Mouse (Mus musculus) cerebellum, postnatal 14 days (tissue): ENCODE results near the gene Zdhhc11.
A peak's percentile ranks its signal among the peaks of the same experiment; 100 is the strongest.
"Not testable (repeated sequence)": the region's sequence is repeated elsewhere in the genome, so short reads cannot be mapped to it uniquely, and the experiment has no call there.

Experiments used
- DNase-seq, 2 experiments: peaks; one replicate each; pipeline ENCODE4 v3.0.0; 2021; ENCODE audit warnings: mixed read lengths in 2 of 2

The Zdhhc11 gene

GRCm38 (mm10) chr13:73963551-73963950 is at the start of gene Zdhhc11:
Zdhhc11 (plus strand) TSS chr13:73963851.
- DNase-seq: no peak

- no peak for DNase-seq
Observed at GRCm38 (mm10) chr13:73932201-73932600, 31.4 kb upstream of the Zdhhc11 start.

- DNase-seq: no peak
Observed at GRCm38 (mm10) chr13:73936938-73937320, 26.7 kb upstream of the Zdhhc11 start.

DNA sequence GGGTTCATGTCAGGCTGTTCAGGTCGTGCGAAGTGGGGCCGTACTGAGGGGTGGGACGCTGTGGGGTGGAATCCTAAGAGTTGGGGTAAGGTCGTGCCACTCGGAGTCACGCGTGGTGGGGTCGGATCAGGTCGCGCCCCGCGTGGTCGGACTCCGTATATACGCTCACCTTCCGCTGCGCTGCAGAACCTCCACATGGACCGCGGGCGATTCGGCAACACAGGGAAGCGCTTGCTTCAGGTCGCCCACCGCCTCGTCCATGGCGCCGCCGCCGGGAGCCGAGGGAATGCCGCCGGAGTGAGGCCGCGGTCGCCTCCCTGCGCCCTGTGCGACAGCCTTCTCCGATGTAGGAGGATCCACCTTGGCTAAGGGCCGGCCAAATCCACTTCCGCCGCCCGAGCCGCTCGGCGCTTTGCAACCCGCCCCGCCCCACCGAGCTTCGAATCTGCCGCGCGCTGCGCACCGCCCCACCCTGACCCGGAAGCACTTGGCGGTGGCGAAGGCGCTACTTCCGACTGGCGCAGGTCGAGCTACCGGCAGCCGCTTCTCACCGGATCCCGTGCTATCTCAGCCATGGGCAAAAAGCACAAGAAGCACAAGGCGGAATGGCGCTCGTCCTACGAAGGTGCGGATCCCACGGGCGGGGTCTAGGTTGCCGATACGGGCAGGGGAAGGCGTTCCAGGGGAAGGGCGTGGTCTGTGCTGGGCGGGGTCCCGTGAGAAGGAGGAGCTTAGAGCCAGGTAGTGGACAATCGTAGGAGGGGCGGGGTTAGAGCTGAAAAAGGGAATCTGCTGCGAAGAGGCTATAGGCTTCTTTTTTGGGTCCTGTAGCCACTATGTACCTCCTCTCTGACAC is 26.1 kb upstream of the Zdhhc11 start, which contains the start of the genes Trip13 and Brd9:
TSS of gene Trip13 (minus strand) at position 464 of the 856 bp plus-strand sequence.
TSS of gene Brd9 (plus strand) at position 491 of the 856 bp plus-strand sequence.
- DNase-seq: peak; percentile 95 to 96

DNA sequence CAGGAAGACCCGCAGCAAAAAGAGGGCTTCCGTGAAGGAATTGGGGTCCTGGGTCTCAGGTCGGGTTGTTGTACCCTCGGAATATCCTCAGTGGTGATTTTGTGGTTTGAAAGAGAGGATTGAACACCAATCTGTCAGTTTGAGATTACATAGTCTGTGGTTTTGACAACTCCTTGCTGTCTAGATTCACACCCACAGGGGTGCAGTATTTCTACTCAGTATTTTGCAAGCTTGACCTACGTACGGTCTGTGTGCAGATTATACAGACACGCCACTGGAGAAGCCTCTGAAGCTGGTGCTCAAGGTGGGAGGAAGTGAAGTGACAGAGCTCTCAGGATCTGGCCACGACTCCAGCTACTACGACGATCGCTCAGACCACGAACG is 25.5 kb upstream of the Zdhhc11 start:
- peak in 1 of 2 experiments; percentile 10 for DNase-seq

- no peak for DNase-seq
Observed at GRCm38 (mm10) chr13:73939101-73939500, 24.6 kb upstream of the Zdhhc11 start.

GRCm38 (mm10) chr13:73944606-73945005 is 19.0 kb upstream of the Zdhhc11 start:
- no peak for DNase-seq

- no peak for DNase-seq
Observed at GRCm38 (mm10) chr13:73953551-73954130, 10.0 kb upstream of the Zdhhc11 start.

DNA sequence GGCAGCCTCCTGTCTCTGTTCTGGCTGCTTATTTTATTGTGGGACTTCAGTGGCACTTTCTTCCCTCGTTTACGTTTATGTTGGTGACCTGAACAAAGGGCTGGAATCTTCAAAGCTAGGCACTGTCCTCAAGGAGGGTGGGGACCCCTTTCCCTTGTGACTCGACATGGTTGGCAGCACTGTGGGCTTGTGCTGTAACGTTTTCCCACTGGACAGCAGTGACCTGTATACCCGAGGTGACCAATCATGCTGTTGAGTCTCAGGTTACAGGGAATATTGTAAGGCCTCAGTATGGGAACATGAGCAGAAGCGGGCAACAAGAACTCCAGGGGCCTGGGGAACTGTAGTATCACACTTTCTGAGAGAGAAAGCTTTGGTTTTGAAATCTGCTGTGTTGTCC is 9.0 kb upstream of the Zdhhc11 start:
- no peak for DNase-seq

GRCm38 (mm10) chr13:73955531-73955930 is 8.1 kb upstream of the Zdhhc11 start:
- no peak for DNase-seq

DNA sequence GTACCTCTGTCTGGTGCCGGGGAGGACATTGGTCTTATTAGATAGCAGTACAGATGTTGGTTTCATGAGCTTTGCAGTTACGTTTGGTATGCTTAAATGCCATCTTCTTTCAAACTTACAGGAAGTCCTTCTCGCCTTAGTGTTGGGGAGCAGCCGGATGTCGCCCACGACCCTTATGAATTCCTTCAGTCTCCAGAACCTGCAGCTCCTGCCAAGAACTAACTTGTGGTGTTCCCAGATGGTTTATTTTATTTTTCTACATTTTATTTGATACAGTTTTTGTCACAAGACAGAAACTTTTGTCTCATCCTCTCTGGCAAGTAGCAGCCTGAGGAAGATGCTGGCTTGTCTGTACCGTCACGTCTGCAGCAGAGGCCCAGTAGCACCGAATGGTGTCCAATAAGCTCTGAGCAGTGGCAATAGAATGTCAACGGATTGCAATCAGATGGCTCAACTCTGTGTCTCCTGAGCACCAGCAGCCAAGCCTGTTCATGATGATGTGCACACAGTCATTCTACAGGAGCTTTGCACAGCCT is 3.5 kb upstream of the Zdhhc11 start:
- DNase-seq: no peak

DNA sequence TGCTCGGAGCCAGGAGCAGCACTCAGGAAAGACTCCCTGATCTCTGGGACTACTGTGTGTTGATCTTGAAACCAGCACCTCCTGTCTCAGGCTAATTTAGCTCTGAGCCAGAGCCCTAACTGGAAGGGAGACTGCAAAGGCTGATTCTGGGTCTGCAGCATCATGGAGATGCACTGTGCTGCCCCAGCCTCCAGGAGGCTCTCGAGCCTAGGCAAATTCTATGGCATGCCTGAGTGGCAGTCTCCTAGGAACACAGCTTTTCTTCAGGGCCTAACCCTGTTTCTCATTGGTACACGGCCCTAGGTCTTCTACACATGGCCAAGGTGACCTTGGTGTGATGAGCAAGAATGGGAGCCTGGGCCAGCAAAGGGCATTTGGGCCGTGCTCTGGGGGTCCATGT is 2.5 kb upstream of the Zdhhc11 start:
- DNase-seq: no peak

DNA sequence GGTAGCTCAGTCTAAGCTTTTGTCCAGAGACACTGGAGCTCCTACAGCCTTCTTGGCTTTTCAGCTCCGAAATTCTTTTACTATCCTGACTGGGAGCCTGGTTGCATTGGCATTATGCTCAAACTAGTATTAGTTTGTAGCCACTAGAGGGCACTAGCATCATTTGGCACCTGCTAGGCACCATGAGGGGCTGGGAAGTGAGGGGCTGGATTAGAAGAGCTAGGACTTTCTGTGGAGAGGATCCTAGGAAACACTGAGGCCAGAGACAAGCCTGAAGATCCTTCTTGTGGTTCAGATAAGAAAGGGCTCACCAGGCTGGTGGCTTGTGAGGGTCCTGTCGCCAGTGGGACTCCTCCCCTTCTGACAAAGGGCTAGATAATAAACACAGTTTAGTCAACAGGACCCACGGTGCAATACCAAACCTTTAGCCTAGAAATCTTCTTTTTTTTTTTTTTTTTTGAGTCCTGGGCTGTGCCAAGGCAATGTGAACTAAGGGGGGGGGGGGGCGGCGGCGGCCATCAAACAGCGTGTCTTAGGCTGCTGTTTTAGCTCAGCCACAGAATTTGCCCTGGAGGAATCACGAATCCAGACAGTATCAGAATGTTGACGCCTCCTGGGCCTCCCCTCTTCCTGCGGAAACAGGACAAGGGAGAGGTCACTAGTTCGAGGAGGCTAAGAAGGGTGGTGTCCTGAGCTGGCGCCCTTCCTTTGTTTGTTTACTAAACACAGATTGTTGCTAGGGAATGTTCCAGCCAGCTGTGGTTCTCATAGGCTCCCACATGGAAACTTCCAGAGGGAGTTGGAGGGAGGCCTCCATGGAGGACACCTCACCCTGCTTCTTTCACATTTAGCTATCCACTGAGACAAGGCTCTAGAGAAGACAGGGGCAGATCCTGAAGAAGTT is 7.1 kb downstream of the Zdhhc11 start:
- peak; percentile 82 to 84 for DNase-seq

DNA sequence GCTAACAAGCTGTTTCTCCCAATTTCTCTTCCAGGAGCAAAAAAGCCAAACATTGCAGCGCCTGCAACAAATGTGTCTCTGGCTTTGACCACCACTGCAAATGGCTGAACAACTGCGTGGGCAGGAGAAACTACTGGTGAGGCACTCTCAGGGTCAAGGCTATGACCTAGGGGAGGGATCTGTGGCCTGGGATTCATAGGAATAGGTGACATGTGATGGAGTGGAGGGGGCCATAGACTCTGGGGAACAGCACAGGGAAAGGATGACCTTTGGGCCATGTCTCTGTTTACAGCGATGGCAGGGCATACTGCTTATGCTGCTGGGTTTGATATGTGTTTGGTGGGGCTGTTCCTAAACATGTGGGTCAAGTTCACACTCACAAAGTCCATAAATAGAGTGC is 10.9 kb downstream of the Zdhhc11 start:
- DNase-seq: no peak

- DNase-seq: no peak
Observed at GRCm38 (mm10) chr13:73976935-73977334, 13.3 kb downstream of the Zdhhc11 start.

DNA sequence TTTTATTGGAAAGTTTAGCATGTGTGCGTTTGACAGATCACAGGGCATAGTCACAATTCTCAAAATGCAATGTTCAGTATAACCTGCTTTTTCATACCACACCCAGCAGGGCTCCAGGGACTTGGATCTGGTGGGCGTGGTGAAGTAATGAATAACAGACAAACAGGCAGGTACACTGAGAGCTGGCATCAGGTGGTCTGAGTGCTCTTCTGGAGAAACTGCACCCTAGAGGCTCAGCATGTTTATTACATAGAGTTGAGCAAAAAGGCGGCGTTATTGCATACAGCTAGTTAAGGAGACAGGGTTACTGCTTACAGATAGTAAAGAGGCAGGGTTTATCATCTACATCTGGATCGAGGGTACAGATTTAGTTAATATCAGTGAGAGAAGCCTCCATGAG is 26.7 kb downstream of the Zdhhc11 start:
- DNase-seq: no peak

DNA sequence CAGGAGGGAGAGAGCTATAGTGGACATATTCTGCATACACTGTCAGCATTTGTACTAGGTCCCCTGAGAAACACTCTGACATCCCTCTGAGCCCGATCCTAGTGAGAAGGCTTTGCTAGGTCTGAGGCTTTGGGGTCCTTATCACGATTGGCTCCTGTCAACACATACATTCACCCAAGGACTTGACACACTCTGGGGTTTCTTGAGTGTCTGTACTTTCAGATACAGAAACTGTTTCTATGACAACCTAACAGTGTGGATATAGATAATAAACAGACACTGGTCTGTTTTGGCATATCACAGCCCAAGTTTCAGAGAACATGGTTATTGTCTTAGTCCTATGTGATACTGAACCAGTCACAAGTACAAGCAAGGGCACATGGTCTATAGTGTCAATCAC is 27.1 kb downstream of the Zdhhc11 start:
- no peak for DNase-seq

DNA sequence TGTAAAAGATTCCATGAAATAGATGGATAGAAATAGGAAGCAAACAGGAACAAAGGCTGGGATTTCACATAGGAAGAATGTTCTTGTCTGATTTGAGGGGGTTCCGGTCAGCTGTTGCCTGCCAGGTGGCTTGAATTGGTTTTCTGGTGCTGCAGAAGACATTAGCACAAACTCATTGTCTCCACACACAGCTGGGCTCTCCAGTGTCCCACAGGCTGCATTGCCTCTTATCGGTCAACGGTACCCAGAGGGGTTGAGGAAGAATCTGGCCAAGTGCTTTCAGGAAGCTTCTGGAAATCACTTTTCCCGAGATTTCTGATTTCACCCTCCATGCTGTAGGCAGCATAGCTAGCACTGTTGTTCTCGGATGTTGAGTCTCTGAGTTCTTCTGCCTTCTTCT is 27.6 kb downstream of the Zdhhc11 start:
- no peak for DNase-seq

- no peak for DNase-seq
Observed at GRCm38 (mm10) chr13:73996456-73996855, 32.8 kb downstream of the Zdhhc11 start.

GRCm38 (mm10) chr13:74000519-74000918 is 36.9 kb downstream of the Zdhhc11 start:
- no peak for DNase-seq

GRCm38 (mm10) chr13:74000961-74001360 is 37.3 kb downstream of the Zdhhc11 start:
- DNase-seq: no peak

GRCm38 (mm10) chr13:74001492-74001891 is 37.8 kb downstream of the Zdhhc11 start:
- DNase-seq: no peak

GRCm38 (mm10) chr13:74006881-74007280 is 43.2 kb downstream of the Zdhhc11 start:
- not testable (repeated sequence) for DNase-seq
